Mouse (Mus musculus) left cerebral cortex, adult 11 months (tissue): ENCODE data around the gene Dyrk1a.

ENCODE experiments used
- DNase-seq: peaks from one replicate; pipeline ENCODE4 v3.0.0; 2022; ENCODE audit warnings: low spot score

Dyrk1a gene

DNA sequence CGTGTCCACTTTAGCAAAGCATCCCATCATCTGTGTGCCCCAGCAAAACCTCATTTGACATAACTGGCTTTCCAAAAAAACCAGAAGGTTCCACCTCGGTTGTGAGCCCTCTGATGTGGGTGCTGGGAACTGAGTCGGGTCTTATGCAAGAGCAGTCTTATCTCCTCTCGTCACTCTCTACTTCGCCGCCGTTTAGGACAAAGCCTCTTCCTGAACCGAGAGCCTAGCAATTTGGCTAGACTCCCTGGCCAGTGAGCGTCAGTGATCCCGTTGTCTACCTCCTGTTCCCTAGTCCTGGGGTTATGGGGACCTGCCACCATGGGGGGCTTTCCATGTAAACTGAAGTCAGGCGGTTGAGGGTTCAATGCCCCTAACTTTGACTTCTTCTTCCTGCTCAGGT is 147.2 kb downstream of the Dyrk1a start:
- DNase-seq: no peak

DNA sequence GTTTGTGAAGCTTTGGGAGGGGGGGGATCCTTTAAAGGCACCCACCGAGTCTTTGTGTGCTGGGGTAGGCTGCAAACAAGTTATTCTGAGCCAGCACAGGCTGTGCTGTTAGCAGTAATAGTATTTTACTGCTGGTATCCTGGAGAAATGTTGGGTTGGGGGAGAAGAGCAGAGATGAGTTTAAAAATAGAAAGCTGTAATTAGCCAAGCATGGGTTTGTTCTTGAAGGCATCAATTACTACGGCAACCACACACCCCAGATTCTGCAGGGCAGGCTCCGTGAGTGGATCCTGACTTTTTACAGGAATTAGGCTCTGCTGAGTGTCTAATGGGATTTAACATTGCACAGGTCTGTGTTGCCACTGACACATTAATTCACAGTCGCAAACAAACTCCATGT is 149.1 kb downstream of the Dyrk1a start:
- no peak for DNase-seq

DNA sequence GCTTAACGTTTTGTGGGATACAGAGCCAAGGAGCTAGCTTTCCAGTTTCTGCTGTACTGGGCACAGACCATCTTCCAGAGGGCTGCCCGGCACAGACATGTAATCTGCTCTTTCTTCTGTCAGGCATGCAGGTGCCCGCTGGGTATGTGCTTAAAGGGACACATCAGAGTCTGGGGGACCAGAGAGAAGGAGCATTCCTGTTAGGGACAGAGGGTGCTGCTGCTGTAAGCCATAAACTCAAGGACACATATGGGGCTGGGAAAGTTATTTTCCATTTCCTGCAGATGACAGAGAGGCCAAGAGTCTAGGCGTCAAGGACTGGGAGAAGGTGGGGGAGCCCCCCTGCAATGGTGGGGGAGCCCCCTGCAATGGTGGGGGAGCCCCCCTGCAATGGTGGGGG is 149.7 kb downstream of the Dyrk1a start:
- DNase-seq: no peak

DNA sequence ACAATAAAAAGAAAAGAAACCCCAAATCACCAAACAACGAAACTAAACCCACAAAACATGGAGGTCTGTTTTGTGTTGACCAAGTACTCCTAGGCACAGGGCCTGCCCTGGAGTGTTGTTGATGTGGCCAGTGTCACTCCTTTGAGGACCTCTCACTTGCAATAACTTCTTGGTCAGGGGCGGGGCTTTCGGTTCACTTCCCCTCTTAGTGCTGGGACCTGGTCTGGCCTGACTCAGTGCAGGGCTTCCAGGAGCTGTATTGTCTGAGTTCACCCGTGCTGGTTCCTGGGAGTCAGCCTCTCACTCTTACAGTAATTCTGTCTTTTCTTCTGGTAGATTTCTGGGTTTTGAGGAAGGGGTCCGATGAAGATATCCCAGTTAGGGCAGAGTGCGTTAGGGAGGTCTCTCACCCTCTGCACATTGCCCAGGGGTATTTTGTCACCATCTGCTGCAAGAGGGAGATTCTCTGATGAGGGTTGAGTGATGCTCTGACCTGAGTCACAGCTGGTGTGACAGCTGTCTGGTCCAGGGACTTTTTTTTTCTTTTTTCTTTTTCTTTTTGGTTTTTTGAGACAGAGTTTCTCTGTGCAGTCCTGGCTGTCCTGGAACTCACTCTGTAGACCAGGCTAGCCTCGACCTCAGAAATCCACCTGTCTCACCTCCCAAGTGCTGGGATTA is 150.8 kb downstream of the Dyrk1a start:
- DNase-seq: no peak

DNA sequence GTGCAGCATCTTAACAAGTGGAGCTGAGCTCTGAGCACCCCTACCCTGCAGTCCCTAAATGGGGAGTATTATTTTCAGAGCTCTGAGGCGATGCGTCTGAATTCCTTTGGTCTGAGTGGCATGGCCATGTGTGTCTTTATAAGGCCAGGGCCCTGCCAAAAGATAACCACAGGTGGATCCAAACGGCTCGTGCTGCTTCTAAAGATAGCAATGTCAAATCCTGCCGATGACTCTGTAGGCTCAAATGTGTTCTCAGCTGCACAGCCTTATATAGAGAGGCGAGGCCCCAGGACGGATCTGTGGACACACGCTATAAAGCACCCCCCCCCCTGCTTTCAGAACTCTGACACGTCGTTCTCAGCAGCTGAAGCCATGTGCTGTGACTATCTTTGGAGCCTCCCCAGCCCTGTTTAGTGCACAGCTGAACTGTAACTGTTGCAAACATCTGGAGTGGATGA is 151.8 kb downstream of the Dyrk1a start:
- DNase-seq: no peak

DNA sequence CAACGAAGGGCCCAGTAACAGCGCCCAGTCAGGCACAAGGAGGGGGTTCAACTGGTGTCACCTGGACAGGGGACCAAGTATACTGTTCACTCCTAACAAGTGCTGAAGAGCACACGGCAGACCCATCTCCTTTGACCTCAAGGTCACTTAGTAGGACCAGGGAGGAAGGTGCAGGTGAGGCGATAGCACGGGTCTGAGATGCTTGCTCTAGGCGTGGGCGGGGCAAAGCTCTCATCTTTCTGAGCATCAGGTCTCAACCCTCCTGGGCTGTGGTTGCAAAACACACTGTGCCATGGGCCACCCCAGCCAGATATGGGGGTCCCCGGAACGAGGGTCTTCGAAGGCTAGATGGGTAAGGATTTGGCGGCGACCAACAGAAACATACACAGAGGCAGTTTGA is 153.1 kb downstream of the Dyrk1a start:
- no peak for DNase-seq

DNA sequence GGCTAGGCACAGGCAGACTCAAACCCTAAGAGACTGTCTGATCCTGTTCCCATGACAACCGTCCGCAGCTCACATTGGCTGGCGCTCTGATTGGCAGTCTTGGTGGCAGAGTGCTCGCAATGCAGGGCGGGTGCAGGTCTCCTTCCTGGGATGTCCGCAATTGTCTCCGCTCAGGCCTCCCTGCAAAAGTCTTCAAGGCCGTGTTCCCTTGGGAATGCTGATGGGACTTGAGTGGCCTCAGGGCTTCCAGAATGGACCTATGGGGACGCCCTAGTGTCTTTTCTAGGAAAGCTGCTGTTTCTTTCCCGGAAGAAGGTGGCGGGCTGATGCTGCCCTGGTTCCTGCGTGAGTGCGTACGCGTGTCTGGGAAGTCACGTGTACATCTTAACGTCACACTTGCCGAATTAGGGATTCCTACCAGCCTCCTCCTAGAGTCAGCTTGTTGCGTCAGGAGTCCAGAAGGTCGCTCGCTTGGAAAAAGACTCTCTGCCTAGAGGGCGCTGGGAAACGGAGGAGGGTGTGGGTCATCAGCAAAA is 154.3 kb downstream of the Dyrk1a start:
- DNase-seq: peak; percentile 90

DNA sequence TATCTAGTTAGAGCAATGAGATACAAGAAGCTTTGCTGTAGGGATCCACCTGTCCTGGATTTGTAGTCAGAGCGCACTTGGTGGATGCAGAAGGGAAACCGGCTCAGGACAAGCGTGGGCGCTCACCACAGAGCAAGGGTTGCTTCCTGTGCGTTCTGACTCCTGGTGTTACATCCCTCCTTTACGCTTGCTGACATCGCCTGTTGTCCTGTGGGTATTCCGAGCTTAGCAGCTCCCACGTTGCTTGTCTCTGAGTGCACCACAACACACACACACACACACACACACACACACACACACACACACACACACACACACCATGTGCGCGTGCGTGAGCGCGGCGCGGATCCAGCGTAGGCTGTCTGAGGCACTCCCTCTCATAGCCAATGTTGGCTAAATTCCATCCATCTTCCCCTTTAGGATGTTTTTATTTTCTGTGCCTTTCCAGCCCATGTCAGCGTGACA is 155.0 kb downstream of the Dyrk1a start:
- peak; percentile 31 for DNase-seq

DNA sequence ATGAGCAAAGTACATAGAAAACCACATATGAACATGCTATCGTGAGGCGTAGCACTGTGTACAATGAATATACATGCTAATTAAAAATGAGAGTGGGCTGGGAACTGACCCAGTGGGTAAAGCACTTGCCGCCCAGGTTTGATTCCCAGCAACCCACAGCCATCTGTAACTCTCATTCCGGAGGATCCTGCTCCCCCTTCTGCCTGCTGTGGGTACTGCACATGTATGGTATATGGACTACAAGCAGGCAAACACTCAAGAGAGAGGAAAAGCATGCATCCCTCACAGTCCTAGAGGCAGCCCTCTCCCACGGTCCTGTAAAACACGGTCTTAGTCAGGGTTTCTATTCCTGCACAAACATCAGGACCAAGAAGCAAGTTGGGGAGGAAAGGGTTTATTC is 159.4 kb downstream of the Dyrk1a start:
- no peak for DNase-seq

DNA sequence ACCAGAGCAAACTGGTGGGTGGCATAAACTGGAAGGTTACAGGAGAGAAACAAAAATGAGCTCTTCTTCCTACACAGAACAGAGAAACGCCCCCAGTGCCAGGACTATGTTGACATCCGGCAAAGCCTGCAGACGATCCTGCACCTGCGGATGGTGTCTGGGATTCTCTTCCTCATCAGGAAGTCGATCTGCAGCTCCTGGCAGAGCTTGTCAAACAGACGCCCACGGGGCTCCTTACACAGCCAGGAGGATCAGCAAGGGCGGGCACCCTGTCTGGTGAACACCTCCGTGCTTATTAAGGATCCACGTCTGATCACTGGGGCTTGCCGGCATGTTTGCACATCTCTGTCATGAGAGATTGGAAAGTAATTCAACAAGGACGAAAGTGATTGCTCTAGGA is 161.2 kb downstream of the Dyrk1a start:
- DNase-seq: no peak

DNA sequence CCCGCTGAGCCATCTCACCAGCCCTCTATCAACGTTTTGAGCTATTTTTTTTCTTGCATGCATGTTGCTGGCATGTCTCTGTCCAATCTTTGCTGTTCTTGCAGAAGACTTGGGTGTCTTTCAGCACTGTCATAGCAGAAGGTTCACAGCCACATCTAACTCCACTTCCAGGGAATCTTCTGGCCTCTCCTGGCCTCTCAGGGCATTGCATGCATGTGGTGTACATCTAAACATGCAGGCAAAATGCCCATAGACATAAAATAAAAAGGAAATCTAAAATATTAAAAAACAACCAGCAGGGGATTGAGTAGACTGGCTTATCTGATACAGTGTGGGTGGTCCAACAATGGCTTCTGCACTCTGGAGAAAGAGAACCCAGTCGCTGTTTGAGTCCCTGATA is 165.7 kb downstream of the Dyrk1a start:
- DNase-seq: no peak

DNA sequence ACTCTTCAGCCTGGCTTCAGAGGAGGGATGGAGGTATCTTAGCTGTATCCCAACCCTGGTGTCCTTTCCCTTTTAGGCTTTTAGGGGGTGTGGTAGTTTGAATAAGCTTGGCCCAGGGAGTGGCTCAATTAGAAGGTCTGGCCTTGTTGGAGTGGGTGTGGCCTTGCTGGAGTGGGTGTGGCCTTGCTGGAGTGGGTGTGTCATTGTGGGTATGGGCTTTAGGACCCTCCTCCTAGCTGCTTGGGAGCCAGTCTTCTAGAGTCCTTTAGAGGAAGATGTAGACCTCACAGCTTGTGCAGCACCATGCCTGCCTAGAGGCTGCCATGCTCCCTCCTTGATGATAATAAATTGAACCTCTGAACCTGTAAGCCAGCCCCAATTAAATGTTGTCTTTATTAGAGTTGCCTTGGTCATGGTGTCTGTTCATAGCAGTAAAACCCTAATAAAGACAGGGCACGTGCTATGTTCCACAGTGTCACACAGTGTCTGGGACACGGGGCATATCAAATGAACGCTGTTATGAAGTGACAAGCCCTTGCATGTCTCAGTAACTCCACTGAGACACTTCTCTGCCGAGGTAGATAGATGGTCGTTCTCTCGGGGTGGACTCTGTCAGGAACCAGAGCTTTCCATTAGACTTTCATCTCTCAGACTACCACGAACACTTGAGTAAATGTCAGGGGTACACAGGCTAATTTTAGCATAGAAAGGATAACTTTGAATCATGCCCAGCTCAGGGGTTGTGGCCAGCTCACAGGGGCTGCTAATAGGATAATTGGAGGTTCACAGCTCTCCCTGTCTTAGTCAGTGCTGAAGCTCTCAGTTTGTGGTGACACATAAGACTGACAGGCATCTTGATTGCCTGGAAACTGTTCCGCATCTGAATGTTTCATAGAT is 166.9 kb downstream of the Dyrk1a start:
- no peak for DNase-seq

DNA sequence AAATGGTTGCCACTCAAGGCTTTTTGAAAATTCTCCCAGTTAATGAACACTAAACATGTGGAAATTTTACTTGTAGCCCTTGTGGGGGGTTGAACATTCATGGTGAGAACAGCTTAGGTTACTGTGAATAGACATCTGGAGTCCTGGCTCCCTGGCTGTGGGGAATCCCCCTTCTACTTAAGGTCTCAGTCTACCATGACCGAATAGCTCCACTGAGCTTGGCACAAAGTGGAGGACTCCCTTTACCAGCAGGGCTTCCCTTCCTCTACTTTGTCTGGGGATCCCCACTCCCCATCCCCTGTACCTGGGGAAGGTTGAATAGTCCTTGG is 167.5 kb downstream of the Dyrk1a start:
- no peak for DNase-seq

DNA sequence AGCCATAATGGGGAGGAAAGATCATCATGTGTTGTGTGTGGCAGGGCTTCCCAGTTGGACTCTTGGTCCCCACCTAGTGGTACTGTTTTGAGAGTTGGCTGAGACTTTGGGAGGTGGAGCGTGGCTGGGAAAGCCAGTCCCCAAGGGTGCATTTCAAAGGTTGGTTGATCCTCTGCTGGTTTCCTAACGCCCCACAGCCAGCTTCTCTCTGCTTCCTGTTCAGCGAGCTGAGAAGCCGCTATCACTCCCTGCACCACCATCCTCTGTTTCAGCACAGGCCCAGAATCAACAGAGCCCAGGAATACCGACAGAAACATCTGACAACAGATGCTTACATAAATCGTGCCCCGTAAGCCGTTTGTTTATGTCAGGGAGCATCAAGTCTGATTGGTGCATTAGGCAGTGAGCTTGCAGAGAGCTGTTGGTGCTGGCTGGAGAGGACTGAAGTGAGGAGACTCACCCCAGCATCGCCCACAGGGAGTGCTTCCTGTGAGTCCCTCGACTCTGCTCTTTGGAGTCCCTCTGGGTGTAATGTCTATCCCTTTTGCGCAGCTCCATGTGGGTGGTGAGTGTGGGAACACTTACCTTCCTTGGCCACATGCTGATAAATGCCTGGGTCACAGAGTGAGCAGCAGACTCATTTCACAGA is 174.2 kb downstream of the Dyrk1a start:
- peak; percentile 40 for DNase-seq

DNA sequence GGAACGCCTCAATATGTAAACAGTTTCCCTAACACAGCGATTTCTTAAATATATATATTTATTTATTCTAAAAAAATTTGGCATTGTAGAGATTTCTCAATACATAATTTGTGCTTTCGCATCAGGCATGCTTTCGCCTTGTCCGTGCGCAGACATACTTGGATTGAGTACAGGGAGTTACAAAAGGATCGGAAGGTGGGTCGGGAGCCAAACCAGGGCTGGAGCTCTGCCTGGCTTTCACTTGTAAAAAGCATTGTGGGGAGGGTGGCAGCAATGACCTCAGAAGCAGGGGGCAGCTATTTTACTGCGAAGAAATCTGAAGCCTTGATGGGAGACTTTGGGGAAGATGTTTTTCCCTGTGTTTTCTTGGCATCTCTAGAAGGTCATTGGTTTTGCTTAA is 175.2 kb downstream of the Dyrk1a start:
- no peak for DNase-seq
